Mouse (Mus musculus): ENCODE measurements around the gene Gm6096. TPM values are rescaled to one million over a fixed set of nuclear protein-coding genes. Genes with fewer than 3 reads are reported as not detected.
A peak's percentile ranks its signal among the peaks of the same experiment; 100 is the strongest.

Gene Gm6096
- total RNA-seq, 2 experiments from 2014 or later: not detected

- Histone ChIP-seq H3K4me3 (no peak overlapping the region), H3K27ac (no peak overlapping the region)
- intact Hi-C loops (cut with DNase I): no loop called here
- no peak for TF ChIP-seq CTCF (IDR thresholded peaks at IDR 0.05)
- DNase-seq: no peak
Observed at GRCm38 (mm10) chr7:34246870-34247499, 3.9 kb upstream of the Gm6096 start.

GRCm38 (mm10) chr7:34252030-34252429 is 1.2 kb downstream of the Gm6096 start:
- intact Hi-C loops (cut with DNase I): loop anchor here (5.0 kb wide), 1 partner anchor 105 kb away; no protein-coding TSS in a partner anchor
- Histone ChIP-seq H3K4me3 (no peak overlapping the region), H3K27ac (no peak overlapping the region)
- no peak for DNase-seq
- peak; percentile 73 for TF ChIP-seq CTCF (IDR thresholded peaks at IDR 0.05)

GRCm38 (mm10) chr7:34255137-34255536 is 4.3 kb downstream of the Gm6096 start:
- DNase-seq: no peak
- no peak for TF ChIP-seq CTCF (IDR thresholded peaks at IDR 0.05)

GRCm38 (mm10) chr7:34255916-34256315 is 5.1 kb downstream of the Gm6096 start:
- DNase-seq: no peak
- intact Hi-C loops (cut with DNase I): no loop called here
- TF ChIP-seq CTCF (IDR thresholded peaks at IDR 0.05): no peak
- Histone ChIP-seq H3K27ac (peak overlapping the region; percentile 82), H3K4me3 (no peak overlapping the region; the same call in 1 of the 2 replicates)

More at GRCm38 (mm10) chr7:34255137-34255536, 4.3 kb downstream of the Gm6096 start:
- intact Hi-C loops (cut with DNase I): no loop called here
- H3K4me3 ChIP-seq: no peak overlapping the region
- peak overlapping the region; percentile 82 for H3K27ac ChIP-seq

GRCm38 (mm10) chr7:34257279-34257678 is 6.4 kb downstream of the Gm6096 start:
- Histone ChIP-seq H3K27ac (peak overlapping the region; percentile 78), H3K4me3 (no peak overlapping the region)
- intact Hi-C loops (cut with DNase I): no loop called here
- DNase-seq: no peak
- no peak for TF ChIP-seq CTCF (IDR thresholded peaks at IDR 0.05)

- no peak for DNase-seq
- TF ChIP-seq CTCF (IDR thresholded peaks at IDR 0.05): no peak
- intact Hi-C loops (cut with DNase I): no loop called here
- Histone ChIP-seq H3K27ac (peak overlapping the region; percentile 78), H3K4me3 (no peak overlapping the region)
Observed at GRCm38 (mm10) chr7:34258407-34258806, 7.6 kb downstream of the Gm6096 start.

GRCm38 (mm10) chr7:34263437-34263836 is 12.6 kb downstream of the Gm6096 start:
- H3K4me3 ChIP-seq: no peak overlapping the region
- H3K27ac ChIP-seq: peak overlapping the region; percentile 83
- no peak for DNase-seq
- no peak for TF ChIP-seq CTCF (IDR thresholded peaks at IDR 0.05)
- intact Hi-C loops (cut with DNase I): no loop called here

- Histone ChIP-seq H3K4me3 (peak overlapping the region; percentile 45), H3K27ac (peak overlapping the region; percentile 83)
- peak; percentile 78 for TF ChIP-seq CTCF (IDR thresholded peaks at IDR 0.05)
- intact Hi-C loops (cut with DNase I): loop anchor here (2.0 to 5.0 kb wide), 2 partner anchors 71 to 87 kb away; no protein-coding TSS in a partner anchor
- peak; percentile 75 for DNase-seq
Observed at GRCm38 (mm10) chr7:34265876-34266346, 15.1 kb downstream of the Gm6096 start.

- TF ChIP-seq CTCF (IDR thresholded peaks at IDR 0.05): no peak
- intact Hi-C loops (cut with DNase I): loop anchor here (2.0 to 5.0 kb wide), 2 partner anchors 71 to 86 kb away; no protein-coding TSS in a partner anchor
- H3K27ac ChIP-seq: peak overlapping the region; percentile 83
- DNase-seq: no peak
- peak overlapping the region; percentile 45 for H3K4me3 ChIP-seq
Observed at GRCm38 (mm10) chr7:34266421-34266820, 15.6 kb downstream of the Gm6096 start.

- H3K4me3 ChIP-seq: no peak overlapping the region
- no peak for DNase-seq
- intact Hi-C loops (cut with DNase I): loop anchor here (5.0 kb wide), 1 partner anchor 69 kb away; no protein-coding TSS in a partner anchor
- H3K27ac ChIP-seq: peak overlapping the region; percentile 83
- TF ChIP-seq CTCF (IDR thresholded peaks at IDR 0.05): no peak
Observed at GRCm38 (mm10) chr7:34268463-34268862, 17.6 kb downstream of the Gm6096 start.

GRCm38 (mm10) chr7:34272465-34272864 is 21.6 kb downstream of the Gm6096 start:
- Histone ChIP-seq H3K4me3 (no peak overlapping the region), H3K27ac (0 out of 2 replicates have a peak overlapping the region, but pooled peaks have one; percentile 16)
- TF ChIP-seq CTCF (IDR thresholded peaks at IDR 0.05): no peak
- intact Hi-C loops (cut with DNase I): no loop called here
- no peak for DNase-seq

- no peak for TF ChIP-seq CTCF (IDR thresholded peaks at IDR 0.05)
- intact Hi-C loops (cut with DNase I): no loop called here
Observed at GRCm38 (mm10) chr7:34276066-34276465, 25.2 kb downstream of the Gm6096 start.

GRCm38 (mm10) chr7:34277656-34278055 is 26.8 kb downstream of the Gm6096 start:
- TF ChIP-seq CTCF (IDR thresholded peaks at IDR 0.05): no peak
- intact Hi-C loops (cut with DNase I): no loop called here
- Histone ChIP-seq H3K27ac (peak overlapping the region; percentile 57), H3K4me3 (no peak overlapping the region)
- DNase-seq: peak; percentile 77

More at GRCm38 (mm10) chr7:34276066-34276465, 25.2 kb downstream of the Gm6096 start:
- DNase-seq: no peak
- no peak overlapping the region for H3K4me3 ChIP-seq
- H3K27ac ChIP-seq: no peak overlapping the region

All from gastrocnemius, adult 2 months (tissue).